Mouse (Mus musculus) liver, embryonic 11.5 days (tissue): Measurements from ENCODE around the gene Gm37240. TPM values are rescaled to one million over a fixed set of nuclear protein-coding genes. Genes with fewer than 3 reads are reported as not detected.

Experiments
- ATAC-seq: fragments of 200-750 bp; cut with Nextera tagmentation; replicated peaks from 2 replicates; pipeline ENCODE4 v1.8.0; 2017; ENCODE audit warnings: moderate number of reproducible peaks, mild to moderate bottlenecking, moderate TSS enrichment, moderate library complexity; ENCODE audit not compliant: low FRiP score
- DNase-seq: peaks from one replicate; pipeline ENCODE4 v3.0.0-alpha.2; 2017; ENCODE audit warnings: low spot score
- H3K27ac ChIP-seq: fragments of 300-500 bp; sonication (generic); 2 replicates; pipeline ENCODE4 v1.5.1; 2014; ENCODE audit warnings: mild to moderate bottlenecking, low read depth, low read length, control low read depth
- H3K27me3 ChIP-seq: fragments of 300-500 bp; sonication (generic); replicated peaks from 2 replicates; pipeline ENCODE4 v1.6.1; 2014; ENCODE audit warnings: low read length, mixed read lengths; ENCODE audit not compliant: control insufficient read depth, insufficient read depth
- H3K36me3 ChIP-seq: fragments of 300-500 bp; sonication (generic); 2 replicates; pipeline ENCODE4 v1.6.1; 2014; ENCODE audit warnings: mild to moderate bottlenecking, low read length, moderate library complexity, mixed read lengths; ENCODE audit not compliant: control insufficient read depth, insufficient read depth
- H3K4me1 ChIP-seq: fragments of 300-500 bp; sonication (generic); replicated peaks from 2 replicates; pipeline ENCODE4 v1.6.1; 2014; ENCODE audit warnings: low read length, mixed read lengths; ENCODE audit not compliant: control insufficient read depth, insufficient read depth
- H3K4me2 ChIP-seq: fragments of 300-500 bp; sonication (generic); 2 replicates; pipeline ENCODE4 v1.6.1; 2014; ENCODE audit warnings: mild to moderate bottlenecking, control low read depth, moderate library complexity
- H3K4me3 ChIP-seq: fragments of 300-500 bp; sonication (generic); 2 replicates; pipeline ENCODE4 v1.5.1; 2014; ENCODE audit warnings: low read depth, low read length, control low read depth
- H3K9ac ChIP-seq: fragments of 300-500 bp; sonication (generic); 2 replicates; pipeline ENCODE4 v1.6.1; 2014; ENCODE audit warnings: low read depth, low read length, control low read depth
- H3K9me3 ChIP-seq: fragments of 300-500 bp; sonication (generic); 2 replicates; pipeline ENCODE4 v1.6.1; 2016; ENCODE audit warnings: low read length, inconsistent platforms, mixed read lengths; ENCODE audit not compliant: control insufficient read depth
- WGBS: fragments of 180-500 bp; shearing (Covaris S2); extraction: QIAGEN DNeasy Blood & Tissue Kit; methylation state at CpG from one replicate; pipeline ENCODE4 v1.1.7; 2014; 5-methylcytosine and 5-hydroxymethylcytosine counted together
- polyA plus RNA-seq: library from polyadenylated mRNA; unstranded; fragments of >200 nt; fragmentation: Nextera tagmentation; extraction: Ambion mirVana; gene quantifications from 2 replicates; pipeline ENCODE4 v1.2.1, GENCODE M21; 2014

The Gm37240 gene
- polyA plus RNA-seq, 1 experiment from 2014 or later, result 1.6 TPM

DNA sequence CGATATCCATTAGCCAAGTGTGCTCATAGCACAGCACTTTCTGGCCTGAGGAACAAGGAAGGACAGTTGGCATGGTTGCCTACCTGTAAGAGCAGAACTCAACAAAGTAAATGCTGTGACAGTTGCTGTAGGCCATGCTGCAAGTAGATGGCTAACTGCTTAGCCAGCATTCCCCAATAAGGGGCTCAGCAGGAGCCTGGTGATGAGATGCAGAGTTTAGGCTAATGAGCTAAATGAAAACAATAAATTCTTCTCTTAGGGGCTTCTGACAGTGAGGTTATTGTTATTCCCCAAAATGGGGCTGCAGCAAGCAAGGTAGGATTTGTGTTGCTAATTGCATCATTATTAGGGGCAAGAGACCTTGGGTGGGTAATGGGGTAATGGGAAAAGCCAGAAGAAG is 283.5 kb downstream of the Gm37240 start:
- DNase-seq (no peak), ATAC-seq (no peak)
- WGBS, result 83% methylated on average over 1 of the region's 1 CpGs
- H3K36me3 ChIP-seq, result no peaks in the 10 kb centered on the region
- H3K4me3 ChIP-seq, result no peak overlapping the region
- H3K27me3 ChIP-seq, result no peaks in the 10 kb centered on the region
- H3K9me3 ChIP-seq, result no peaks in the 10 kb centered on the region
- H3K4me2 ChIP-seq, result no peak overlapping the region
- H3K4me1 ChIP-seq, result 0 out of 2 replicates have a peak, but pooled peaks cover 4% of the 10 kb centered on the region
- H3K27ac ChIP-seq, result no peak overlapping the region
- no peak overlapping the region for H3K9ac ChIP-seq

DNA sequence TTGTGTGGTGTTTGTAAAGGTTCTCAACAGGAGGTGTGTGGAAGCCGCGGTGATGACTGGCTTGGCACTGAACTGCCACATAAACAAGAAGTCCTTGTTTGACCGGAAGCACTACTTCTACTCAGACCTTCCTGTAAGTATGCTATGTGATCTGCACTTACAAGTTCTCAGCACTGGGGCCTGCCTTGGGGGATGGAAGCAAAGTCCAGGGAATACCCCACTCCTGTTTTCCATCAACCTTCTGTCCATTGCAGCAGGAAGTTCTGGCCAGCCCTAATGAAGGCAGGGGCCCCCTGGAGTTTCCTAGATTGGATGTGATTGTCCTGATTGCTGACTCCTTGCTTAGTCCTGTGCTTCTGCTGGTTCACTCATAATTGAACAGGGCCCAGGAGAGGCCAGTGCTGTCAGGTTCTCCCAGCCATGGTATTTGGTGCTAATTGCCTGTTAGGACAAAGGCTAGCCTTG is 285.4 kb downstream of the Gm37240 start:
- H3K4me1 ChIP-seq, result 0 out of 2 replicates have a peak, but pooled peaks cover 4% of the 10 kb centered on the region
- WGBS, result 46% methylated on average over 3 of the region's 3 CpGs
- no peak for ATAC-seq
- no peak overlapping the region for H3K27ac ChIP-seq
- H3K27me3 ChIP-seq, result no peaks in the 10 kb centered on the region
- H3K9ac ChIP-seq, result no peak overlapping the region
- no peak for DNase-seq
- H3K36me3 ChIP-seq, result no peaks in the 10 kb centered on the region
- H3K9me3 ChIP-seq, result no peaks in the 10 kb centered on the region
- no peak overlapping the region for H3K4me2 ChIP-seq
- no peak overlapping the region for H3K4me3 ChIP-seq

DNA sequence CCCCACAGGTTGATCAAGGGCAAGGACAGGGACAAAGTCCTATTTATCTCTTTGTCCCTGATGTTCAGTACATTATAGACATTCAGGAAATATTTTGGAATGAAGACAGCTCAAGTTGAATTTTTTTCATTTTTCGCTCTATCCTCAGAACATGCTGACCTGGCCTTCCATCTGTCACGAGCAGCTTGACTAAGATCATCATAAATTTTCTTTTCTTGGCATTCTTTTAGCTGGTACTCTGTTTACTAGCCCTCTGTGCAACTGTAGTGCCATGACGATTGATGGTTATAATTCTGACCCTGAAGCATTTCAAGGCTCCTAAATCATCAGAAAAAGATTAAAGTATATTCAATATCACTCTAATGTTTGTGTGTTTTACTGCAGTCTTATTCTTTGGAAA is 287.8 kb downstream of the Gm37240 start:
- DNase-seq (no peak), ATAC-seq (no peak)
- Histone ChIP-seq H3K9ac (no peak overlapping the region), H3K27me3 (no peaks in the 10 kb centered on the region), H3K36me3 (no peaks in the 10 kb centered on the region), H3K4me1 (0 out of 2 replicates have a peak, but pooled peaks cover 4% of the 10 kb centered on the region), H3K9me3 (no peaks in the 10 kb centered on the region), H3K4me2 (no peak overlapping the region), H3K4me3 (no peak overlapping the region), H3K27ac (no peak overlapping the region)
- WGBS, result 82% methylated on average over 3 of the region's 3 CpGs

DNA sequence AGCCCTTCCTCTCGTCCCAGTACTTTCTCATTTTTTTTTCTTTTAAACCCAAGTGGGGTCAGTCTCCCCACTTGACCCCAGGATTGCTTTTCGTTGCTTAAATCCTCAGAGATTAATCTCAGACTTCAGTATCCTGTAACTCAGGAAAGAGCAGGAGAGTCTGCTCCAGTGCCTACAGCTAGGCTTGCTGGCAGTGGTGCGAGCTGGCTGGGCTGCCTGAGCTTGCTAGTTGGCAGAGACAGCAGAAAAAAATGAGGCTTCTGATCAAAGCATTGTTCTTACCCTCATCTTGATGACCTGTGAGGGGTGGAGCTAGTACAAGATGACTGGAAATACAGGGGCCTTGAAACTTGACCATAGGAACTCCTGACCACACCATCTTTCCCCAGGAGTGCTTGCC is 292.9 kb downstream of the Gm37240 start:
- 78% methylated on average over 3 of the region's 3 CpGs for WGBS
- DNase-seq (no peak), ATAC-seq (no peak)
- Histone ChIP-seq H3K27me3 (no peaks in the 10 kb centered on the region), H3K4me2 (no peak overlapping the region), H3K4me1 (peaks cover 8% of the 10 kb centered on the region), H3K27ac (no peak overlapping the region), H3K9ac (no peak overlapping the region), H3K4me3 (no peak overlapping the region), H3K9me3 (no peaks in the 10 kb centered on the region), H3K36me3 (no peaks in the 10 kb centered on the region)

DNA sequence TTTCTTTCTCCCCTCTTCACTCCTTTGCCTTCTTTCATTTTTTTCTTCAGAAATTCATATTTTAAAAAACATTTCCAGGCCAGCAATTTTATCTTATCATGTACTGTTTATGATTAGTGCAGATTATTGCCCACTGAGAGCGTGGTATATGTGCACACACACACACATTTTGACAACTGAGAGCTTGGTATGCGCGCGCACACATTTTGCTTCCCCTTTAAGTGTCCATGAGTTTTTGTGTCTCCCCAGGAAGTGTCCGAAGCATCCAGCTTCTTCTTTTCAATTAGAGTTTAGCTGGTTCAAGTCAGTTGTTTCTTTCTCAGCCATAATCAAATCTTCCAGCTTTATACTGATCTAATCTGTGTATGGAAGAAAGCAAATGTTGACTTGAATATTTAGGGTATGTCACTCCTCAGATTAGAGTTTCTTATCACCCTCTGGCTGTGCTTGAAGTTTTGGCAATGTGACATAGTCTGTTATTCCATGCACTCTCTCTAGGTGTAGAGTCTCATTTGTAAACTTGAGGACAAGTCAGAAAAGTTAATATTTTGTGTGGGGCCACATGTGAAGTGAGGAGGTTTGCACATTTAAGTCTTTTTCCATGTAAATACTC is 294.6 kb downstream of the Gm37240 start:
- ATAC-seq (no peak), DNase-seq (no peak)
- WGBS, result 72% methylated on average over 5 of the region's 5 CpGs
- Histone ChIP-seq H3K4me1 (peaks cover 17% of the 10 kb centered on the region), H3K9ac (no peak overlapping the region), H3K4me3 (no peak overlapping the region), H3K36me3 (no peaks in the 10 kb centered on the region), H3K27ac (no peak overlapping the region), H3K9me3 (no peaks in the 10 kb centered on the region), H3K27me3 (no peaks in the 10 kb centered on the region), H3K4me2 (peak overlapping the region; percentile 34; the same call in 1 of the 2 replicates)

DNA sequence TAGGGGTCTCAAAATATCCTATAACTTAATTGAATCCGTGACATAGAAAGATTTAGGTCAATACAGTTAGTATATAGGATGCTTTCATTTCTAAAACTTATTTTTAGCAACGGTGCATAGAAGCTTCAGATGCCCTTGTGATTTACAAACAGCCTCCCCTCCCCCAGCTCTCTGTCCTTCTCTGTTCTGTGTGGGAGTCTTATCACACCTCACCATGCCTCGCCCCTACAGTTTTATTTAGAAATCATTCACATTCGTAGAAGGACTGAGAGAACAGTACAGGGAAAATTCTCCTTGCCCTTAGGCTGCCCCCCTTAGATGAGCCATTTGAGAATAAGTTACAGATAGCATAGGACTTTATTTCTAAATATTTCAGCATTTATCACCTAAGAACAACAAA is 295.3 kb downstream of the Gm37240 start:
- Histone ChIP-seq H3K4me2 (peak overlapping the region; percentile 34; the same call in 1 of the 2 replicates), H3K36me3 (no peaks in the 10 kb centered on the region), H3K4me1 (peaks cover 20% of the 10 kb centered on the region), H3K27me3 (no peaks in the 10 kb centered on the region), H3K27ac (no peak overlapping the region), H3K9me3 (no peaks in the 10 kb centered on the region), H3K9ac (no peak overlapping the region), H3K4me3 (no peak overlapping the region)
- DNase-seq (no peak), ATAC-seq (peak; percentile 83)
- WGBS, result 31% methylated on average over 4 of the region's 4 CpGs

DNA sequence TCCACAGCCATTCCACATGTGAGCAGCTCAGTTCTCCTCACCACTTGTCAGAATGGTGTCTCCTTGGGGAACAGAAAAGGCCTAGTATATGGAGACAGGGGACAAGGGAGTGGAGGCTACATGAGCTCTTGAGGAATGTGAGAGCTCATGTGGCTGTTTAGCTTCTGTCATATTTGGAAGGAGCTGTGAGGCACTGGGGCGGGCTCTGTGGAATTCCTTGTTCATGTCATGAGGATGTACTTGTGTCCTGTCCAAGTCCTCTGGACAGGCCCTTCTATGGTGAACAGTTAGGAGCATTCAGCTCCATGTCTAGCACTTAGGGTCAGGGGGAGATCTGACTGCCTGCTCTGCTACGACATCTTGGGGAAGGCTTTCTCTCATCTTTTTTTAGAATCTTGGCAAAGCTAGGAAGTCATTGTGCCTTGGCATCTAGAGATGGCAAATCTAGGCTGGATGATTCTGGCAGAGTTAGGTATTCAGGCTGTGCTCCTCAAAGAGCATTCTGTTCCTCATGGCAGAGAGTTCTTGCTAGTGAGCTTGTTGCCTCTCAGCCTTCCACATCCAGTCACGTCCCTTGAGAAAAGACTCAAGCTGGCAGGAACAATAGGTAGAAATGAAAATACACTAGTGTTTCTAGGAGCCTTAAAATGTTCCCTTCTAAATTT is 297.1 kb downstream of the Gm37240 start:
- H3K27me3 ChIP-seq, result no peaks in the 10 kb centered on the region
- 87% methylated on average over 3 of the region's 3 CpGs for WGBS
- no peak overlapping the region for H3K4me2 ChIP-seq
- H3K27ac ChIP-seq, result no peak overlapping the region
- DNase-seq, result no peak
- H3K4me3 ChIP-seq, result no peak overlapping the region
- H3K9me3 ChIP-seq, result no peaks in the 10 kb centered on the region
- no peaks in the 10 kb centered on the region for H3K36me3 ChIP-seq
- H3K4me1 ChIP-seq, result peaks cover 20% of the 10 kb centered on the region
- H3K9ac ChIP-seq, result no peak overlapping the region
- ATAC-seq, result no peak

DNA sequence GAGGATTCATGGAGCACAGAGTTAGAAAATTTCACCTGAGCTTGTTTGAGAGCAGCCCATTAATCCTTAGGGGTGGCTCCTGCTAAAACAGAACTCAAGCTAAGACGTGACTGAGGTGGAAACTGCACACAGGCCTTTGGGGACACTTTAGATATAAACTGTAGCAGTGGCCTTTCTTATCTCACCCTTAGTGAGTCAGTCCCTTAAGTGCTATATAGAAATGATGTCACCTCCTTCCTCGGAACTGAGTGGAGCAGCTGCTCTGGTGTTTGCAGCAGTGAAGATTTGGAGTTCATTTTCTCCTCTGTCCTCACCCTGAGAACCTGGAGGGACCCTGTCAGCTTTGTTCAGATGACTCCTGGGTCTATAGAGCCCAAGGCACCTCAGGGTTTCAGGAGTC is 298.6 kb downstream of the Gm37240 start:
- Histone ChIP-seq H3K9me3 (no peaks in the 10 kb centered on the region), H3K9ac (no peak overlapping the region), H3K4me2 (peak overlapping the region; percentile 22; the same call in 1 of the 2 replicates), H3K27me3 (no peaks in the 10 kb centered on the region), H3K27ac (peak overlapping the region; percentile 38; the same call in 1 of the 2 replicates), H3K36me3 (no peaks in the 10 kb centered on the region), H3K4me1 (peaks cover 20% of the 10 kb centered on the region), H3K4me3 (no peak overlapping the region)
- ATAC-seq (peak; percentile 76), DNase-seq (no peak)
- whole genome bisulfite sequencing, result 10% methylated on average over 2 of the region's 2 CpGs

DNA sequence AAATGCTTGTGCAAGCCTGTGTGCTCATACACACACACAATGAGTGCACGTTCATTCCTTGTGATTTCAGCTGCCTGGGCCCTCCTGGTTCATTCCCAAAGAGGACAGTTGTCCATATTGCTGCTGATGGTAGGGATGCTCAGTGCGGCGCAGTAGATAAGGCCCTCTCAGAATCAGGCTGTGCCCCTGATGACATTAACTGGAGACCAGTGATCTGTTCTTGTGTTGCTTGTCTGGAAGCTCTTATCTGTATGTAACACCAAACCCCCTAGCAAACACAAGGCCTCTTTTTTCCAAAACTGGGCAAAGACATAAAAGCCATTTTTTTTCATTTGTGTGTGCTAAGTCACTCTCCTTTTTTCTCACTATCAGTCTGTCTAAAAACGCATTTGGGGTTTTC is 302.4 kb downstream of the Gm37240 start:
- Histone ChIP-seq H3K36me3 (no peaks in the 10 kb centered on the region), H3K4me3 (no peak overlapping the region), H3K27ac (peak overlapping the region; percentile 56), H3K27me3 (no peaks in the 10 kb centered on the region), H3K9ac (no peak overlapping the region), H3K9me3 (no peaks in the 10 kb centered on the region), H3K4me2 (peak overlapping the region; percentile 30), H3K4me1 (peaks cover 16% of the 10 kb centered on the region)
- 59% methylated on average over 4 of the region's 4 CpGs for WGBS
- ATAC-seq (peak; percentile 94), DNase-seq (no peak)
